Mouse (Mus musculus): ENCODE data around the gene Pla2g7. TPM values are rescaled to one million over a fixed set of nuclear protein-coding genes. Genes with fewer than 3 reads are reported as not detected.

The Pla2g7 gene
- polyA plus RNA-seq, 1 experiment from 2014 or later = 8.4 TPM

Other genes with a start within 250 kb of the Pla2g7 start
- gene Adgrf5, start 207.6 kb upstream of the Pla2g7 start, polyA plus RNA-seq (2015; fragmentation: Nextera tagmentation; extraction: Ambion mirVana) = 8.7 and 9.2 TPM in 2 replicates
- 0.18 and 1.6 TPM in 2 replicates for gene Mep1a, start 65.3 kb upstream of the Pla2g7 start, polyA plus RNA-seq (2015; fragmentation: Nextera tagmentation; extraction: Ambion mirVana)
- 0.21 TPM in 1 of 2 replicates, not detected in the other for gene Ankrd66, start 24.5 kb upstream of the Pla2g7 start, polyA plus RNA-seq (2015; fragmentation: Nextera tagmentation; extraction: Ambion mirVana)
- gene Tdrd6, start 62.2 kb downstream of the Pla2g7 start, polyA plus RNA-seq (2015; fragmentation: Nextera tagmentation; extraction: Ambion mirVana) = 0.29 and 0.42 TPM in 2 replicates
- gene Slc25a27, start 99.1 kb downstream of the Pla2g7 start, polyA plus RNA-seq (2015; fragmentation: Nextera tagmentation; extraction: Ambion mirVana) = 46.3 and 48.2 TPM in 2 replicates
- gene Cyp39a1, start 99.3 kb downstream of the Pla2g7 start, polyA plus RNA-seq (2015; fragmentation: Nextera tagmentation; extraction: Ambion mirVana) = 27.3 and 29.2 TPM in 2 replicates
- gene Rcan2, start 233.3 kb downstream of the Pla2g7 start, polyA plus RNA-seq (2015; fragmentation: Nextera tagmentation; extraction: Ambion mirVana) = 5.4 and 5.9 TPM in 2 replicates